Comparison of ENCODE assay signal across 10 mouse cellular contexts in genomic region chr14:29696131-29696530, GRCm38 (mm10). TPM values are rescaled to one million over a fixed set of nuclear protein-coding genes. Genes with fewer than 3 reads are reported as not detected.
DNase-seq lines count a peak whose midpoint lies in the region; ATAC-seq and TF ChIP-seq lines count a peak whose summit lies in the region.
"Had no signal": no experiment of that assay in that cellular context is flagged by ENCODE, and none has a peak within 500 bp of the region (broad histone marks: within the 10 kb centered on the region; RNA-seq: fewer than 3 reads in every experiment).

No protein-coding gene starts in this region.

- H3K27ac ChIP-seq in CH12.LX (ENCODE audit: insufficient read depth, low read depth), result no peak overlapping the region
- H3K27ac ChIP-seq in hindbrain, embryonic 11.5 days (ENCODE audit: low read depth, low read length), result no peak overlapping the region
- H3K27ac ChIP-seq in midbrain, embryonic 12.5 days (replicated peaks), result no peak overlapping the region
- H3K27ac ChIP-seq in testis, adult 2 months (ENCODE audit: control insufficient read depth, insufficient read depth, low read depth, low read length), result no peak overlapping the region

- in situ Hi-C loops in CH12.LX (cut with MboI; ENCODE audit: low pct_ligation_motif_present, low pct_unique_long_range_greater_than_20kb, low sequenced_read_pairs), result loop anchor here (25.0 kb wide), 1 partner anchor 241 kb away; no protein-coding TSS in a partner anchor

- 10% methylated on average over 3 of the region's 3 CpGs for WGBS in hindbrain, embryonic 11.5 days
- 9% methylated on average over 3 of the region's 3 CpGs for WGBS in midbrain, embryonic 12.5 days

- H3K9ac ChIP-seq in CH12.LX (ENCODE audit: insufficient read depth, low read depth), result no peak overlapping the region
- H3K9ac ChIP-seq in hindbrain, embryonic 11.5 days (ENCODE audit: low read depth, low read length), result no peak overlapping the region
- no peak overlapping the region for H3K9ac ChIP-seq in midbrain, embryonic 12.5 days (replicated peaks)

- TF ChIP-seq POLR2A in CH12.LX (IDR thresholded peaks at IDR 0.05; ENCODE audit: low read depth, low read length), result no peak
- no peak for TF ChIP-seq POLR2A in testis, adult 2 months (IDR thresholded peaks at IDR 0.05; ENCODE audit: control insufficient read depth, low read depth, low read length)

- no peaks in the 10 kb centered on the region for H3K79me2 ChIP-seq in CH12.LX (replicated peaks; ENCODE audit: control insufficient read depth, extremely low read depth, insufficient read depth, poor library complexity, severe bottlenecking)

- H3K9me3 ChIP-seq in CH12.LX (replicated peaks; ENCODE audit: low read length), result no peaks in the 10 kb centered on the region
- no peaks in the 10 kb centered on the region for H3K9me3 ChIP-seq in hindbrain, embryonic 11.5 days (ENCODE audit: control insufficient read depth, low read length)
- H3K9me3 ChIP-seq in midbrain, embryonic 12.5 days, result no peaks in the 10 kb centered on the region

- H3K4me2 ChIP-seq in CH12.LX (ENCODE audit: insufficient read depth, low read depth, poor library complexity, severe bottlenecking), result no peak overlapping the region
- no peak overlapping the region for H3K4me2 ChIP-seq in hindbrain, embryonic 11.5 days (replicated peaks; ENCODE audit: low read depth, low read length)
- H3K4me2 ChIP-seq in midbrain, embryonic 12.5 days (replicated peaks), result no peak overlapping the region

- peaks cover 86% of the 10 kb centered on the region for H3K27me3 ChIP-seq in CH12.LX (replicated peaks)
- H3K27me3 ChIP-seq in hindbrain, embryonic 11.5 days (ENCODE audit: control insufficient read depth, insufficient read depth, low read length), result no peaks in the 10 kb centered on the region
- H3K27me3 ChIP-seq in midbrain, embryonic 12.5 days, result peaks cover 11% of the 10 kb centered on the region; the same call in 1 of the 2 replicates
- H3K27me3 ChIP-seq in testis, adult 2 months (ENCODE audit: control insufficient read depth, insufficient read depth, low read length), result no peaks in the 10 kb centered on the region

- H3K4me1 ChIP-seq in CH12.LX (ENCODE audit: control insufficient read depth in 1 of 2, insufficient read depth in 2 of 2), result no peaks in the 10 kb centered on the region
- H3K4me1 ChIP-seq in hindbrain, embryonic 11.5 days (replicated peaks; ENCODE audit: control insufficient read depth, insufficient read depth, low read length), result no peaks in the 10 kb centered on the region
- 0 out of 2 replicates have a peak, but pooled peaks cover 3% of the 10 kb centered on the region for H3K4me1 ChIP-seq in midbrain, embryonic 12.5 days
- H3K4me1 ChIP-seq in testis, adult 2 months (ENCODE audit: control insufficient read depth, insufficient read depth, low read length), result no peaks in the 10 kb centered on the region

- peak; percentile 60 for TF ChIP-seq RAD21 in CH12.LX (IDR thresholded peaks at IDR 0.05; ENCODE audit: low read depth, low read length)

- no peak overlapping the region for H3K4me3 ChIP-seq in CH12.LX (replicated peaks in 1 of 3; ENCODE audit: low read depth in 2 of 3, low read length in 2 of 3, poor library complexity in 1 of 3)
- no peak overlapping the region for H3K4me3 ChIP-seq in hindbrain, embryonic 11.5 days (ENCODE audit: low read depth, low read length)
- no peak overlapping the region for H3K4me3 ChIP-seq in midbrain, embryonic 12.5 days
- no peak overlapping the region for H3K4me3 ChIP-seq in testis, adult 2 months (ENCODE audit: control insufficient read depth, low read depth, low read length)
- H3K4me3 ChIP-seq: myocyte had no signal

- H3K36me3 ChIP-seq in CH12.LX (replicated peaks in 1 of 2; ENCODE audit: control insufficient read depth in 1 of 2, insufficient read depth in 1 of 2, low read length in 1 of 2), result no peaks in the 10 kb centered on the region
- H3K36me3 ChIP-seq in hindbrain, embryonic 11.5 days (ENCODE audit: control insufficient read depth, insufficient read depth, low read length), result no peaks in the 10 kb centered on the region
- no peaks in the 10 kb centered on the region for H3K36me3 ChIP-seq in midbrain, embryonic 12.5 days
- no peaks in the 10 kb centered on the region for H3K36me3 ChIP-seq in testis, adult 2 months (ENCODE audit: control insufficient read depth, insufficient read depth, low read length)

- TF ChIP-seq CTCF in CH12.LX (conservative IDR thresholded peaks at IDR 0.05 in 1 of 2, IDR thresholded peaks at IDR 0.05 in 1 of 2; ENCODE audit: low read depth in 2 of 2, low read length in 2 of 2), result peak in 1 of 2 experiments; percentile 63; a peak in 3 of 4 replicates
- peak; percentile 49; the same call in 1 of the 2 replicates for TF ChIP-seq CTCF in testis, adult 2 months (IDR thresholded peaks at IDR 0.05; ENCODE audit: control insufficient read depth, insufficient read depth, insufficient replicate concordance, low read depth, low read length)

- no peak for TF ChIP-seq EP300 in CH12.LX (IDR thresholded peaks at IDR 0.05; ENCODE audit: low read length)

- ATAC-seq in hindbrain, embryonic 11.5 days (ENCODE audit: low FRiP score), result peak; percentile 38; the same call in 1 of the 2 replicates
- peak; percentile 56; the same call in 1 of the 2 replicates for ATAC-seq in midbrain, embryonic 12.5 days (ENCODE audit: low FRiP score, low read depth)

- dilution Hi-C loops in CH12.LX (cut with MboI; ENCODE audit: extremely low pct_ligation_motif_present, extremely low pct_unique_long_range_greater_than_20kb, low sequenced_read_pairs), result no loop called here

- DNase-seq in CH12.LX (ENCODE audit: extremely low read depth), result peak; percentile 22
- DNase-seq in ZHBTc4 (ENCODE audit: low read depth, low spot score), result peak; percentile 35
- DNase-seq in embryo, embryonic 11 days, result peak; percentile 60
- DNase-seq in hindbrain, embryonic 11.5 days (ENCODE audit: low spot score), result peak; percentile 60
- peak; percentile 54 to 61 for DNase-seq in layer of hippocampus, postnatal 36 days
- no peak for DNase-seq in thymus, postnatal 0 days (ENCODE audit: low spot score)

TF ChIP-seq in CH12.LX, 34 proteins besides CTCF, POLR2A, EP300 and RAD21:
- TF ChIP-seq POLR2AphosphoS2 (IDR thresholded peaks at IDR 0.05; ENCODE audit: low read depth, low read length) (no peak), JUN (IDR thresholded peaks at IDR 0.05; ENCODE audit: insufficient read depth, low read depth, low read length) (no peak), CHD1 (IDR thresholded peaks at IDR 0.05; ENCODE audit: low read depth, low read length) (no peak), ZC3H11A (IDR thresholded peaks at IDR 0.05; ENCODE audit: low read depth, low read length) (no peak), KAT2A (IDR thresholded peaks at IDR 0.05; ENCODE audit: insufficient replicate concordance, low read length) (no peak), HCFC1 (IDR thresholded peaks at IDR 0.05; ENCODE audit: low read depth, low read length) (no peak), SMC3 (IDR thresholded peaks at IDR 0.05; ENCODE audit: low read depth, low read length) (peak; percentile 53), IRF4 (IDR thresholded peaks at IDR 0.05; ENCODE audit: low read depth, low read length) (no peak)

RNA-seq across cellular contexts. Expression of gene Cacna2d3, which starts 25.5 kb away (rescaled TPM):
- not detected in 2 replicates for total RNA-seq in CH12.LX (2012; rRNA removed)
- not detected in 2 replicates for total RNA-seq in CH12.LX (2014; rRNA removed)
- polyA plus RNA-seq in CH12.LX (2012; ENCODE audit: insufficient read length, low read depth), result not detected in 2 replicates
- polyA plus RNA-seq in hindbrain, embryonic 11.5 days (2014; fragmentation: Nextera tagmentation; extraction: Ambion mirVana), result 18.1 and 20.4 TPM in 2 replicates
- 100 to 1,000 TPM; 103 to 108 TPM for total RNA-seq in layer of hippocampus, postnatal 36 days (2021)
- polyA plus RNA-seq in midbrain, embryonic 12.5 days (2016; fragmentation: Nextera tagmentation; extraction: Ambion mirVana), result 23.1 and 23.6 TPM in 2 replicates
- 4.0 and 4.6 TPM in 2 replicates for polyA plus RNA-seq in testis, adult 2 months (2012; rRNA removed)
- 0.09 and 0.16 TPM in 2 replicates for polyA plus RNA-seq in thymus, postnatal 0 days (2015; fragmentation: Nextera tagmentation; extraction: Ambion mirVana)
- total RNA-seq: common myeloid progenitor, adult 5-6 weeks had no signal
